Mouse (Mus musculus) cerebral cortex, adult 2 months (tissue): ENCODE measurements around the gene Slc25a24.

Source experiments
- WGBS: fragments of 180-500 bp; shearing (Covaris S2); methylation state at CpG from one replicate; pipeline ENCODE4 v1.1.7; 2018; 5-methylcytosine and 5-hydroxymethylcytosine counted together

The Slc25a24 gene

GRCm38 (mm10) chr3:109122641-109123530, at the start of gene Slc25a24:
Slc25a24 (plus strand) TSS chr3:109123149.
- WGBS = 3% methylated on average over 39 of the region's 49 CpGs

DNA sequence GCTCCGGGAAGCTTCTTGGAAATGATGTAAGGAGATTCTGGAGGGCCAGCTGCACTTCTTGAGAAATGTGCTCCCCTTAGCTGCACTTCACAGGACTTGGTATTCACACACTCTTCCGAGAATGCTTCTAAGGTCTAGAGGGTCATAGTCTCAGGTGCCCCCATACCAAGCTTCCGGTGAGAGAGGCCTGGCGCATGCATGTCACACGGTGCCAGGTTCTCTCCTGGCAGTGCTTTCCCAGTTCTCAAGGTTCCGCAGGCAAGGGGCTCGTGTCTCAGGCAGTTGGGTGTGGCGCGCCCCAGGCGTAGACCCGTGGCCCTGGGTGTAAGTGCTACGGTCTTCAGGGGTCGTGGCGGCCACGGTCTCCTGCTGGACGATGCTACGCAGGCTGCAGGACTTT, 42.8 kb upstream of the Slc25a24 start, which contains the start of gene Slc25a54:
Slc25a54 (plus strand) TSS at position 301 of the 400 bp plus-strand sequence.
- 96% methylated on average over 17 of the region's 17 CpGs for whole genome bisulfite sequencing

DNA sequence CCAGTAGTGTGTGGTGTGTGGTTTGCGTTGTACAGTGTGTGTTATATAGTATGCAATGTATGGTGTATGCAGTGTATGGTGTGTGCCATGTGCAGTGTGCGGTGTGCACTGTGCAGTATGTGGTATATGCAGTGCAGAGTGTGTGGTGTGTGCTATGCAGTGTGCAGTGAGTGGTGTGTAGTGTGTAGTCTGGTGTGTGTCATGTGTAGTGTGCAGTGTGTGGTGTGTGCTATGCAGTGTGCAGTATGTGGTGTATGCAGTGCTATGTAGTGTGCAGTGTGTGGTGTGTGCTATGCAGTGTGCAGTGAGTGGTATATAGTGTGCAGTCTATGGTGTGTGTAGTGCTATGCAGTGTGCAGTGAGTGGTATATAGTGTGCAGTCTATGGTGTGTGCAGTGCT, 38.5 kb upstream of the Slc25a24 start:
- 96% methylated on average over 2 of the region's 2 CpGs for WGBS

- WGBS = 29% methylated on average over 2 of the region's 2 CpGs
Measured at GRCm38 (mm10) chr3:109088460-109088859, 34.5 kb upstream of the Slc25a24 start.

DNA sequence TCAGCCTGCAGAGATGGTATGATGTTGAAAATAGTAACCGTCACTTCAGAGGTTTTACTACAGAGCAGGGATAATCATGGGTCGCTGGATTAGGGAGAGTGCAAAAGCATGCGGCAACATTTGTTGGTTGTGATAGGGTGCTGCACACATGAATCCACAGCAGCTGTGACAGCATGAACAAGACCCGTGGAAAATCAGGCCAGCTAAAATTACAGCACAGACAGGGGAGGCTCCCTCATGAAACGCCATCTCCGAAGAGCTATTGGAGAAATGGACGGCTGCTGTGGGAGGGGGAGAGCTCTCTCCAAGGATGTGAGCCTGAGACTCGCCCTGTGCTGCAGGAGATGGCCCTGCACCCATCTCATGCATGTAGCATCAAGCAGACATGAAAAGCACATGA, 18.2 kb upstream of the Slc25a24 start:
- 48% methylated on average over 8 of the region's 8 CpGs for WGBS

GRCm38 (mm10) chr3:109119562-109119961, 3.4 kb upstream of the Slc25a24 start:
- WGBS = 82% methylated on average over 5 of the region's 5 CpGs

GRCm38 (mm10) chr3:109119973-109120372, 3.0 kb upstream of the Slc25a24 start:
- 79% methylated on average over 5 of the region's 5 CpGs for WGBS

DNA sequence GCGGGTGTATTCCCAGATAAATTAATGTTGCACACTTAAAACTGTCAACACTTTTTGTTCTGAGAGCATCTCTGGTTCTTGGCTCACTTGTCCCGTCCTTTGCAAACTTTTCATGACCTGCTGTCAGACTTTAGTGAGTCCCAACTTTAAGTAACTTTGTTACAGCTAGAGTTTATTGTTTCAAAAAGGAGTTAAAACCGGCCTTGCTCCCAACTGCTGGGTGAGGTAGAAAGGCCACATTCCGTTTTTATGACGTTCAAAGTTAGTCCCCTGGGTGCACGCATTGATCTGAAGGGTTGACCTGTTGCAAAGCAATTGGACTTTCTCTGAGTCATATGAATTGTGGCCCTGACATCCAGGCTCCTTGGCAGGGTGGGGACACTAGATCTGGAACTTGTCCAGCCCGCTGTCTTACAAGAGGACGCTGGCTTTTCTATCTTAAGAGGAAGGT, 607 bp downstream of the Slc25a24 start:
- WGBS = 35% methylated on average over 8 of the region's 8 CpGs

- 71% methylated on average over 4 of the region's 4 CpGs for WGBS
Measured at GRCm38 (mm10) chr3:109124091-109124490, 1.1 kb downstream of the Slc25a24 start.

GRCm38 (mm10) chr3:109125531-109125930, 2.6 kb downstream of the Slc25a24 start:
- WGBS = 80% methylated on average over 6 of the region's 6 CpGs

DNA sequence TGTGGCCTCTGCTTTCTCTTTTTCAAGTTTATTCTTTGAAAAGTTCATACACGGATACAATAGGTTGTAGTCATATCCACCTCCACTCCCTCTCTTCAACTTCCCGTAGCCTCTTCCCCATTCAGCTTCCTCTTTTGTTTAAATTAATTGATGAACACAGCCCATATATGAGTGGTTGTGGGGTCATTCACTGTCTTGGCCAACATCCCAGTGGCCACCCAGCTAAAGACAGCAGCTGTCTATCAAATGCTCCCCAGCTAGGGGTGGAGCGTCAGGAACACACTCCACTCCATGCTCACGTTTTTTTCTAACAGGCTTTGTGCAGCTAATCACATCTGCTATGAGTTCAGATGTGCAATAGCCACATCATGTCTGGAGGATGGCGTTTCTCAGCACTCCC, 6.8 kb downstream of the Slc25a24 start:
- 70% methylated on average over 5 of the region's 5 CpGs for WGBS

DNA sequence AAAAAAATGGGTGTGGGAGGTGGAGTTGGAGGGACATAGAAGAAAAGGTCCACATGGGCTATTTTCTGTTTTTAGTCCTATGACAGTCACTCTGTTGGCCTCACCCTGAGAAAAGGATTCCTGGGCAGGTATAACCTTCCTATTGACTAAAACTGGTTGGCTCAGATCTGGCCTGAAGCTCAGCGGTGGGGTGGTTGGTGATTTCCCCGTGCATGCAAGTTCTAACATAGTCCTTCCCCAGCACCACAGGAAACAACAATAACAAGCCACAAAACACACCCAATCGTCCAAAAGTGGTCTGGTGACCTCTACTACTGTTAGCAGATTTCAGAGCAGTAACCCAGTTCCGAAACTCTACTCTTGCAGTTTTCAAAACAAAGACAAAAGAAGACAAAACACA, 10.0 kb downstream of the Slc25a24 start:
- WGBS = 85% methylated on average over 4 of the region's 4 CpGs

DNA sequence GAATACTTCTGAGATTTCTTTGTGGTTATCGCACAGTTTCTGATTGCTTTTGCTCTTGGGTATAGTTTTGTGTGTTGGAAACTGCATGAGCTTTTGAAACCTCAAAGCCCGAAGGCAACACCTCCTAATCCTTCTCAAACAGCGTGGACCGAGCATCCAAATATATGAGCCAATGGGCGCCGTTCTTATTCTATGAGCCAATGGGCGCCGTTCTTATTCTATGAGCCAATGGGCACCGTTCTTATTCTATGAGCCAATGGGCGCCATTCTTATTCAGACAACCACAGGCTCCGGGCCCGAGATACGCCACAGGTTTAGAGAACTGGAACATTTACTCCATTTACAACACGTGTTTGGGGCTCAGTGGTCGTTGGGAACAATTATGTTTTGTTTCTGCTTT, 11.1 kb downstream of the Slc25a24 start:
- WGBS = 98% methylated on average over 15 of the region's 15 CpGs

DNA sequence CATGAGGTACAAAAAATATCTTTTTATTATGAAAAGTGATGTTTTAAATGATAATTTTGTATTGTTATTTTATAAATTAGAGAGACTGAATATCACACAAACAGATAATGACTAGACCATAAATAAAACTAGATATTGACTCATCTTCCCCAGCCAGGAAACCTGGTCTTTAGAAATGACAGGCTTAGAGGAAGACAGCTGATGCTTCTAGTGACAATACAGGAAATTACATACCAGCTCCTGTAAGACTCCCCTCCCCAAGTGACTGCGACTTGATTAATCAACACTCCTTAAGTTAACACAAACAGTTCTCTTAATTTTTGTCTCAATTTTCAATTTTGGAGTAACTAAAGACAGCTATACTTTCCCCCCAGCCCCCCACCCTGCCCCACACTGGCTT, 12.4 kb downstream of the Slc25a24 start:
- 78% methylated on average over 1 of the region's 1 CpGs for WGBS

DNA sequence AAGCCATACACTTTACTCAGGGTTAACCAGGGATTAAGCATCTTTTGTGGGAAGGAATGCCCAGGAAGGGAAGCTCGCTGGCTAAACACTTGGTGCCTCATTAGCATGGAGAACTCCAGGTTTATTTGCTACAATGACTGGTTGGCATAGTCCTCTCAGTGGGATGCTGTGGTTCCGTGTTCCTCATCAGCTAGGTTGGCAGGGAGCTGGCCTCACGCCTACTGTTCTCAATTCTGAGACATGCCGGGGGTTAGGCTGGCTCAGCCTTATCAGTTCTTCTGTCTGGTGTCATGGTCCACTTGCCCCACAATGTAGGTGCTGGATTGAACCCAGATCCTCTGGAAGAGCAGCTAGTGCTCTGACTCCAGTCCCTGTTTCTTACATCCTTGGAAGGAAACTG, 29.6 kb downstream of the Slc25a24 start:
- WGBS = 77% methylated on average over 4 of the region's 4 CpGs

- WGBS = 95% methylated on average over 6 of the region's 6 CpGs
Measured at GRCm38 (mm10) chr3:109153410-109153809, 30.5 kb downstream of the Slc25a24 start.

DNA sequence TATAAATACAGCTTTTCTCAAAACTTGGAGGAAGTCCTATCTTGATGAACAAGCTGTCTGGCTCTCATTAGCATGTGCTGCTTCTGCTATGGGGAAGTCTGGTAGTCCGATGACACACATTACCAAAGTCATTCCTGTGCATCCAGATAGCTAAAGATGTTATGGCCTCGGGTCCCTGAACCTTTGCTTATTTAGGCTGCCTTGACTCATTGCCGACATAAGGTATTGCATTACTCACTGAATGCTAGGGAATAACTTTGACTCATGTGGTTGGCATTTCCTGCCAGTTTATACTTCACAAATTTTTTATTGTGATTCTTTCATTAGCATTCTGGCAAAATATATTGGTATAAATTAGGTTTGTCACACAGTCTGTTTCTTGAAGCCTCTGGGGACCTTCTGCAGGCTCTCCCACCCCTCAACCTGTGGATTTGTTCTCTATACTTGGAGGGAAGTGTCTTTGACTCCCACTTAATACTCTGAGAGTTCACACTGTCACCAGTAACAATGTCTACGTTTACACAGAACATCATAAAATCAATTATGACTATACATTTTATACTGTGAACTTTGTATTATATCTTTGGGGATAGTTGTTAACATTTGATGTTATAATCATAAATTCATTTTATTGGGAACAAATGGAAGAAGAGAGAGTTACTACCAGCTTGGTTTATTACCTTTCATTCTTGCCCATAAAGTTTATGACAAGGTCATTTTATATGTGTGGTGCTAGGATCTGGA, 33.1 kb downstream of the Slc25a24 start:
- WGBS = 71% methylated on average over 4 of the region's 4 CpGs

DNA sequence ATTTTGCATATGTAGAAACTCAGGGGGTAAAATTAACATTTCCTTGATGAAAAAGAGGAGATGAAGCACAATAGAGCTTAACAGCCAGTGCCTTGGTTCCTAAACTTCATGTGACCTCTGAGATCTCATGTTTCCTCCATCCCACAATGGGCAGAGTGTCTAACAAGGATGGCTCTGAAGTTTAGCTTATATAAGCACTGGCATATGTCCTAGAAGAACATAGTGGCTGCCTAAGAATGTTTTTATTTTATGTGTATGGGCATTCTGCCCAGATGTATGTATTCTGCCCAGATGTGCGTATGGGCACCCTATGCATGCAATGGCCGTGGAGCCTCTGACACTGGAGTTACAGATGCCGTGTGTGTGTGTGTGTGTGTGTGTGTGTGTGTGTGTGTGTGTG, 34.5 kb downstream of the Slc25a24 start:
- WGBS = 69% methylated on average over 3 of the region's 3 CpGs

- WGBS = 81% methylated on average over 2 of the region's 2 CpGs
Measured at GRCm38 (mm10) chr3:109164088-109164487, 41.1 kb downstream of the Slc25a24 start.

- 84% methylated on average over 1 of the region's 1 CpGs for WGBS
Measured at GRCm38 (mm10) chr3:109164644-109165043, 41.7 kb downstream of the Slc25a24 start.

GRCm38 (mm10) chr3:109165214-109165829, 42.4 kb downstream of the Slc25a24 start:
- WGBS = 91% methylated on average over 8 of the region's 8 CpGs

DNA sequence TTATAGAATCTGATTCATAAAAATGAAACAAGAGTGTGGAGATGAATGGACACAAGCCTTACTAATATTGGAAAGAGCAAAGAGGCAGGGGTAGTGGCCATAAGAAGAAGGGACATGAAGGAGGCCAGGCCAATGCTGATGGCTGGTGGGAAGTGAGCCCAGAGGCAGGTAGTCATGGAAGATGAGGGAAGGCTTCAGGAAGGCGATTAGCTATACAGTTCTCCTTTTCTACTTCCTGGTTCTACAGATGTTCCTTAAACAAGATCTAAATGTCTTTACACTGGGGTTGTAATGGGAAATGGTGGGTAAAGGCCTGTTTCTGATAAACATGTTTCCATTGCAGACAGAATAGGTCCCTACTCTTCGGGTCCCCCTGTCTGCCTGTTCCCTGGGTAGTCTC, 46.2 kb downstream of the Slc25a24 start:
- 92% methylated on average over 2 of the region's 2 CpGs for WGBS
